Mouse (Mus musculus): ENCODE data around the gene Osbpl6. TPM values are rescaled to one million over a fixed set of nuclear protein-coding genes. Genes with fewer than 3 reads are reported as not detected.

Osbpl6 gene
- polyA plus RNA-seq, 1 experiment from 2014 or later = 17.6 TPM

DNA sequence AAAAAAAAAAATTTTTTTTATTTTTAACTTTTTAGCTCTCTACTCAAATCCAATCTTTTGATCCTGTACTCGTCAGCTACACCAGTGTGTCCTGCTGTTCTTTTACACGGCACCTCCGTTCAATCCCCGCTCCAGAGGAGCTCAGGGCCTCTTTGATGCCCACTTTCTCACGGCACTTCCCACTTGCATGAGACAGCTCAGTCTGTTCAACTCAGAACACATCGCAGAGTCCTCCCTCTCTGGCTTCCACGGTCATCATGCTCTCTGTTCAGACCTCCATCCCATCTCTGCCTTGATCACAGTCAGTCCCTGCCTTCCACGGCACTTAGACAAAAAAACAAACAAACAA lies 63.4 kb downstream of the Osbpl6 start:
- no peak for TF ChIP-seq CTCF (IDR thresholded peaks at IDR 0.05; ENCODE audit: low read depth)
- peak; percentile 24 for DNase-seq
- no peaks in the 10 kb centered on the region for H3K36me3 ChIP-seq (ENCODE audit: insufficient read depth)
- no peak overlapping the region for H3K9ac ChIP-seq
- no peak for ATAC-seq (ENCODE audit: insufficient read depth)
- no peak overlapping the region for H3K27ac ChIP-seq (ENCODE audit: low read depth)
- no peak overlapping the region for H3K4me2 ChIP-seq
- WGBS = 29% methylated on average over 8 of the region's 8 CpGs
- no peaks in the 10 kb centered on the region for H3K27me3 ChIP-seq (ENCODE audit: insufficient read depth, low read length)
- no peak overlapping the region for H3K4me3 ChIP-seq (ENCODE audit: low read depth, low read length)
- no peaks in the 10 kb centered on the region for H3K4me1 ChIP-seq (ENCODE audit: insufficient read depth)
- H3K9me3 ChIP-seq (ENCODE audit: low read depth, low read length) = no peaks in the 10 kb centered on the region

DNA sequence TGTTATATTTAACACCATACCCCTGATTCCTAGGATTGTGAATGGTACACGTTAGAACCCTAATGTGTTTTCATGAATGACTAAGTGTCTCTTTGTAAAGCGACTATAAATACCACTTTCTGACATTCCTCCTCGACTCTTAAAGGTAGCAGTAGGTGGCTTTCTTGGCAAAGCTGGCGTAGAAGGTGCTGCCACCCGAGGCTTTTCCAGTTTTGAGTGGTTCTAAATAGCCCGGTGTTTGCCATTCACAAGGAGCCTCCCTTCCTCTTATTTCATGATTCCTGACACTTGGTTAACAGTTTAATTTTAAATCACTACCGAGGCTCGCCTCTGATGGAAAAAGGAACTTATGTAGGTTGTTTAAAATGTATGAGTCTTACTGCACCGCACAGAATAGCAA lies 64.1 kb downstream of the Osbpl6 start:
- DNase-seq (no peak), ATAC-seq (ENCODE audit: insufficient read depth) (no peak)
- H3K9me3 ChIP-seq (ENCODE audit: low read depth, low read length) = no peaks in the 10 kb centered on the region
- no peak overlapping the region for H3K9ac ChIP-seq
- H3K4me1 ChIP-seq (ENCODE audit: insufficient read depth) = no peaks in the 10 kb centered on the region
- H3K4me3 ChIP-seq (ENCODE audit: low read depth, low read length) = no peak overlapping the region
- no peak overlapping the region for H3K4me2 ChIP-seq
- 55% methylated on average over 9 of the region's 9 CpGs for WGBS
- no peaks in the 10 kb centered on the region for H3K27me3 ChIP-seq (ENCODE audit: insufficient read depth, low read length)
- H3K27ac ChIP-seq (ENCODE audit: low read depth) = no peak overlapping the region
- no peaks in the 10 kb centered on the region for H3K36me3 ChIP-seq (ENCODE audit: insufficient read depth)
- no peak for TF ChIP-seq CTCF (IDR thresholded peaks at IDR 0.05; ENCODE audit: low read depth)

DNA sequence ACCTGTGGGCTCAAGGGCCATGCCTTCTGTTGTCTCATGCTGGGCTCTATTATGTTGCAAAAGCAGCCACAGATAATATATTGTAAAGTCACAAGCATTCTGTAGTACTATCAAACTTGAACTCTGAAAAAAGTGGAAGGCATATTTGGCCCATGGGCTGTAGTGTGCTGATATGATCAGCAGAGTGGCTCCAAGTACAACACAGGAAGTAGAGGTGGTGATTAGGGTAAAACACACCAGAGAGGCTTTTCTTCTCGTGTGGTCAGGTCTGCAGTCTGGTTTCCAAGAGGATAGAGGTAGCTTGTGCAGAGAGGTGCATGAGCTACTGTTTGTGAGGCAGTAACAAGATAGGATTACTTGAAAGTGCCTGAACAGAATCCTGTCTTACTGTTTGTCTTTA lies 69.5 kb downstream of the Osbpl6 start:
- Histone ChIP-seq H3K4me3 (ENCODE audit: low read depth, low read length) (no peak overlapping the region), H3K36me3 (ENCODE audit: insufficient read depth) (no peaks in the 10 kb centered on the region), H3K4me2 (no peak overlapping the region), H3K9ac (no peak overlapping the region), H3K9me3 (ENCODE audit: low read depth, low read length) (no peaks in the 10 kb centered on the region), H3K4me1 (ENCODE audit: insufficient read depth) (no peaks in the 10 kb centered on the region), H3K27me3 (ENCODE audit: insufficient read depth, low read length) (no peaks in the 10 kb centered on the region), H3K27ac (ENCODE audit: low read depth) (no peak overlapping the region)
- 29% methylated on average over 1 of the region's 1 CpGs for WGBS
- ATAC-seq (ENCODE audit: insufficient read depth) (no peak), DNase-seq (no peak)
- no peak for TF ChIP-seq CTCF (IDR thresholded peaks at IDR 0.05; ENCODE audit: low read depth)

- Histone ChIP-seq H3K9ac (no peak overlapping the region), H3K4me1 (ENCODE audit: insufficient read depth) (no peaks in the 10 kb centered on the region), H3K27ac (ENCODE audit: low read depth) (no peak overlapping the region), H3K9me3 (ENCODE audit: low read depth, low read length) (no peaks in the 10 kb centered on the region), H3K4me2 (no peak overlapping the region), H3K36me3 (ENCODE audit: insufficient read depth) (no peaks in the 10 kb centered on the region), H3K4me3 (ENCODE audit: low read depth, low read length) (no peak overlapping the region), H3K27me3 (ENCODE audit: insufficient read depth, low read length) (no peaks in the 10 kb centered on the region)
- whole genome bisulfite sequencing = 80% methylated on average over 4 of the region's 4 CpGs
- ATAC-seq (ENCODE audit: insufficient read depth) = no peak
- no peak for TF ChIP-seq CTCF (IDR thresholded peaks at IDR 0.05; ENCODE audit: low read depth)
- DNase-seq = no peak
Measured at GRCm38 (mm10) chr2:76488764-76489163, 82.5 kb downstream of the Osbpl6 start.

- no peak overlapping the region for H3K4me3 ChIP-seq (ENCODE audit: low read depth, low read length)
- H3K4me1 ChIP-seq (ENCODE audit: insufficient read depth) = no peaks in the 10 kb centered on the region
- no peak for TF ChIP-seq CTCF (IDR thresholded peaks at IDR 0.05; ENCODE audit: low read depth)
- DNase-seq (peak; percentile 18), ATAC-seq (ENCODE audit: insufficient read depth) (no peak)
- no peaks in the 10 kb centered on the region for H3K36me3 ChIP-seq (ENCODE audit: insufficient read depth)
- 74% methylated on average over 8 of the region's 8 CpGs for WGBS
- H3K27me3 ChIP-seq (ENCODE audit: insufficient read depth, low read length) = no peaks in the 10 kb centered on the region
- no peak overlapping the region for H3K9ac ChIP-seq
- no peak overlapping the region for H3K4me2 ChIP-seq
- H3K9me3 ChIP-seq (ENCODE audit: low read depth, low read length) = no peaks in the 10 kb centered on the region
- H3K27ac ChIP-seq (ENCODE audit: low read depth) = no peak overlapping the region
Measured at GRCm38 (mm10) chr2:76490198-76490597, 83.9 kb downstream of the Osbpl6 start.

DNA sequence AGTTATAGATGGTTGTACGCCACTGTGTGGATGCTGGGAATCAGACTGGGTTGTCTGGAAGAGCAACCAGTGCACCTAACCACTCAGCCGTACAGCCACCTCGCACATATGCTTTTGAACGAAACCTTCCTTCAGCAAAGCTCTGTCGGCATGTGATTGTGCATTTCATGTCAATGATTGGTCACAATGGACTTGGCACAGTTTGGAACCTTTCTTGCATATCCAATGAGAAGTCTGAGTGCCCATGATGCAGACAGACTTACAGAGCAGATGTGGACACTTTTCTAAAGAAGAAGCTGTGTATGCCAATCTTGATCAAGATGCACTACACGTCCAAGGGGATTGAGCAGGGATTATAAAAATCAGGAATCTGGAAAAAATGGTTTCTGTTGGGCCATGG lies 85.1 kb downstream of the Osbpl6 start:
- H3K4me3 ChIP-seq (ENCODE audit: low read depth, low read length) = no peak overlapping the region
- DNase-seq (no peak), ATAC-seq (ENCODE audit: insufficient read depth) (no peak)
- no peak for TF ChIP-seq CTCF (IDR thresholded peaks at IDR 0.05; ENCODE audit: low read depth)
- H3K9me3 ChIP-seq (ENCODE audit: low read depth, low read length) = no peaks in the 10 kb centered on the region
- H3K4me1 ChIP-seq (ENCODE audit: insufficient read depth) = no peaks in the 10 kb centered on the region; the same call in 1 of the 2 replicates
- no peaks in the 10 kb centered on the region for H3K36me3 ChIP-seq (ENCODE audit: insufficient read depth)
- no peak overlapping the region for H3K4me2 ChIP-seq
- H3K9ac ChIP-seq = no peak overlapping the region
- H3K27ac ChIP-seq (ENCODE audit: low read depth) = no peak overlapping the region
- H3K27me3 ChIP-seq (ENCODE audit: insufficient read depth, low read length) = no peaks in the 10 kb centered on the region
- WGBS = 83% methylated on average over 6 of the region's 6 CpGs

DNA sequence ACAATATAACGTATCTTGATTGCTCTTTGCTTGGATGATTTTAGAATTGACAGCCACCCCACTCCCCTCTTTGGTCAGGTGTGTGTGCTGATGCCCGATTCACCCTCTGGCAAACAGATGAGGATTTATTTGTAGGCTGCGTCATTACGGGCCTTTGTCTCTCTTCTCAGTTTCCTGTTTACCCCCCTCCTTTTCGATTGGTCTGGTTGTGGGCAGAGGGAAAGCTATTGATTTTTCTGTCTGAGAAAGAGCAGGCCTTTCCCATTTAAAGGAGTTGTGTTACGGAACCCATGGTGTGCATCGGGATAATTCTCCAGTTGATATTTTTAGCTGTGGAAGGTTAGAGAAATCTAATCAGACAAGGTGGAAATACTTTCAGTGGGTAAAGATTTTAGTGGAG lies 85.9 kb downstream of the Osbpl6 start:
- no peak overlapping the region for H3K9ac ChIP-seq
- H3K9me3 ChIP-seq (ENCODE audit: low read depth, low read length) = no peaks in the 10 kb centered on the region
- H3K4me1 ChIP-seq (ENCODE audit: insufficient read depth) = no peaks in the 10 kb centered on the region; the same call in 1 of the 2 replicates
- H3K36me3 ChIP-seq (ENCODE audit: insufficient read depth) = no peaks in the 10 kb centered on the region
- 56% methylated on average over 7 of the region's 7 CpGs for WGBS
- DNase-seq = no peak
- TF ChIP-seq CTCF (IDR thresholded peaks at IDR 0.05; ENCODE audit: low read depth) = no peak
- H3K27ac ChIP-seq (ENCODE audit: low read depth) = no peak overlapping the region
- H3K4me3 ChIP-seq (ENCODE audit: low read depth, low read length) = no peak overlapping the region
- no peak for ATAC-seq (ENCODE audit: insufficient read depth)
- no peaks in the 10 kb centered on the region for H3K27me3 ChIP-seq (ENCODE audit: insufficient read depth, low read length)
- H3K4me2 ChIP-seq = no peak overlapping the region

Data from lung, embryonic 14.5 days (tissue).